Mouse (Mus musculus): ENCODE data around the gene Sept10. TPM values are rescaled to one million over a fixed set of nuclear protein-coding genes. Genes with fewer than 3 reads are reported as not detected.

The Sept10 gene
- polyA plus RNA-seq, 1 experiment from 2014 or later: 74.6 TPM

- H3K27ac ChIP-seq (ENCODE audit: low read length): no peak overlapping the region
- WGBS: 73% methylated on average over 3 of the region's 3 CpGs
- ATAC-seq (ENCODE audit: low read depth): peak; percentile 48
Observed at GRCm38 (mm10) chr10:59261603-59262002, 40.0 kb upstream of the Sept10 start.

GRCm38 (mm10) chr10:59259572-59259971 lies 37.9 kb upstream of the Sept10 start:
- H3K4me1 ChIP-seq (replicated peaks; ENCODE audit: control insufficient read depth, insufficient read depth, low read length): peaks cover 13% of the 10 kb centered on the region
- H3K36me3 ChIP-seq (ENCODE audit: control insufficient read depth, insufficient read depth, low read length): no peaks in the 10 kb centered on the region
- no peak overlapping the region for H3K9ac ChIP-seq (ENCODE audit: low read length)
- H3K27ac ChIP-seq (ENCODE audit: low read length): no peak overlapping the region
- H3K27me3 ChIP-seq (ENCODE audit: control insufficient read depth, insufficient read depth, low read depth, low read length): no peaks in the 10 kb centered on the region
- no peak overlapping the region for H3K4me2 ChIP-seq (ENCODE audit: low read depth, low read length)
- no peak overlapping the region for H3K4me3 ChIP-seq (ENCODE audit: low read length)
- no peak for ATAC-seq (ENCODE audit: low read depth)
- 85% methylated on average over 6 of the region's 6 CpGs for WGBS
- no peaks in the 10 kb centered on the region for H3K9me3 ChIP-seq (ENCODE audit: control insufficient read depth, low read length)

More at GRCm38 (mm10) chr10:59261603-59262002, 40.0 kb upstream of the Sept10 start:
- no peak overlapping the region for H3K9ac ChIP-seq (ENCODE audit: low read length)
- H3K4me1 ChIP-seq (replicated peaks; ENCODE audit: control insufficient read depth, insufficient read depth, low read length): peaks cover 28% of the 10 kb centered on the region
- no peaks in the 10 kb centered on the region for H3K27me3 ChIP-seq (ENCODE audit: control insufficient read depth, insufficient read depth, low read depth, low read length)
- H3K4me3 ChIP-seq (ENCODE audit: low read length): no peak overlapping the region
- H3K9me3 ChIP-seq (ENCODE audit: control insufficient read depth, low read length): no peaks in the 10 kb centered on the region
- H3K4me2 ChIP-seq (ENCODE audit: low read depth, low read length): no peak overlapping the region
- no peaks in the 10 kb centered on the region for H3K36me3 ChIP-seq (ENCODE audit: control insufficient read depth, insufficient read depth, low read length)

- no peak for ATAC-seq (ENCODE audit: low read depth)
- H3K27me3 ChIP-seq (ENCODE audit: control insufficient read depth, insufficient read depth, low read depth, low read length): no peaks in the 10 kb centered on the region
Observed at GRCm38 (mm10) chr10:59256533-59256932, 34.9 kb upstream of the Sept10 start.

GRCm38 (mm10) chr10:59253541-59254079 lies 32.0 kb upstream of the Sept10 start:
- Histone ChIP-seq H3K4me3 (ENCODE audit: low read length) (no peak overlapping the region), H3K27me3 (ENCODE audit: control insufficient read depth, insufficient read depth, low read depth, low read length) (no peaks in the 10 kb centered on the region), H3K4me2 (ENCODE audit: low read depth, low read length) (no peak overlapping the region), H3K27ac (ENCODE audit: low read length) (no peak overlapping the region), H3K36me3 (ENCODE audit: control insufficient read depth, insufficient read depth, low read length) (no peaks in the 10 kb centered on the region), H3K9ac (ENCODE audit: low read length) (no peak overlapping the region), H3K4me1 (replicated peaks; ENCODE audit: control insufficient read depth, insufficient read depth, low read length) (no peaks in the 10 kb centered on the region), H3K9me3 (ENCODE audit: control insufficient read depth, low read length) (no peaks in the 10 kb centered on the region)
- 76% methylated on average over 8 of the region's 8 CpGs for WGBS
- ATAC-seq (ENCODE audit: low read depth): no peak

More at GRCm38 (mm10) chr10:59256533-59256932, 34.9 kb upstream of the Sept10 start:
- H3K4me2 ChIP-seq (ENCODE audit: low read depth, low read length): no peak overlapping the region
- no peaks in the 10 kb centered on the region for H3K36me3 ChIP-seq (ENCODE audit: control insufficient read depth, insufficient read depth, low read length)
- WGBS: 83% methylated on average over 2 of the region's 2 CpGs
- no peak overlapping the region for H3K4me3 ChIP-seq (ENCODE audit: low read length)
- no peaks in the 10 kb centered on the region for H3K9me3 ChIP-seq (ENCODE audit: control insufficient read depth, low read length)
- peaks cover 5% of the 10 kb centered on the region; the same call in 1 of the 2 replicates for H3K4me1 ChIP-seq (replicated peaks; ENCODE audit: control insufficient read depth, insufficient read depth, low read length)
- no peak overlapping the region for H3K9ac ChIP-seq (ENCODE audit: low read length)
- H3K27ac ChIP-seq (ENCODE audit: low read length): no peak overlapping the region

- Histone ChIP-seq H3K27ac (ENCODE audit: low read length) (no peak overlapping the region), H3K36me3 (ENCODE audit: control insufficient read depth, insufficient read depth, low read length) (no peaks in the 10 kb centered on the region), H3K27me3 (ENCODE audit: control insufficient read depth, insufficient read depth, low read depth, low read length) (no peaks in the 10 kb centered on the region), H3K4me3 (ENCODE audit: low read length) (no peak overlapping the region), H3K9me3 (ENCODE audit: control insufficient read depth, low read length) (no peaks in the 10 kb centered on the region), H3K4me2 (ENCODE audit: low read depth, low read length) (no peak overlapping the region), H3K4me1 (replicated peaks; ENCODE audit: control insufficient read depth, insufficient read depth, low read length) (no peaks in the 10 kb centered on the region), H3K9ac (ENCODE audit: low read length) (no peak overlapping the region)
- WGBS: 37% methylated on average over 8 of the region's 8 CpGs
- ATAC-seq (ENCODE audit: low read depth): no peak
Observed at GRCm38 (mm10) chr10:59252396-59252795, 30.7 kb upstream of the Sept10 start.

- no peaks in the 10 kb centered on the region for H3K36me3 ChIP-seq (ENCODE audit: control insufficient read depth, insufficient read depth, low read length)
- H3K4me2 ChIP-seq (ENCODE audit: low read depth, low read length): no peak overlapping the region
- H3K9ac ChIP-seq (ENCODE audit: low read length): no peak overlapping the region
- no peaks in the 10 kb centered on the region for H3K9me3 ChIP-seq (ENCODE audit: control insufficient read depth, low read length)
- no peak for ATAC-seq (ENCODE audit: low read depth)
- no peak overlapping the region for H3K27ac ChIP-seq (ENCODE audit: low read length)
- no peaks in the 10 kb centered on the region for H3K4me1 ChIP-seq (replicated peaks; ENCODE audit: control insufficient read depth, insufficient read depth, low read length)
- H3K27me3 ChIP-seq (ENCODE audit: control insufficient read depth, insufficient read depth, low read depth, low read length): no peaks in the 10 kb centered on the region
- WGBS: 35% methylated on average over 2 of the region's 2 CpGs
- no peak overlapping the region for H3K4me3 ChIP-seq (ENCODE audit: low read length)
Observed at GRCm38 (mm10) chr10:59251980-59252379, 30.3 kb upstream of the Sept10 start.

GRCm38 (mm10) chr10:59250679-59251078 lies 29.0 kb upstream of the Sept10 start:
- Histone ChIP-seq H3K4me1 (replicated peaks; ENCODE audit: control insufficient read depth, insufficient read depth, low read length) (no peaks in the 10 kb centered on the region), H3K27ac (ENCODE audit: low read length) (no peak overlapping the region), H3K4me2 (ENCODE audit: low read depth, low read length) (no peak overlapping the region), H3K9me3 (ENCODE audit: control insufficient read depth, low read length) (no peaks in the 10 kb centered on the region), H3K36me3 (ENCODE audit: control insufficient read depth, insufficient read depth, low read length) (no peaks in the 10 kb centered on the region), H3K4me3 (ENCODE audit: low read length) (no peak overlapping the region), H3K9ac (ENCODE audit: low read length) (no peak overlapping the region), H3K27me3 (ENCODE audit: control insufficient read depth, insufficient read depth, low read depth, low read length) (no peaks in the 10 kb centered on the region)
- ATAC-seq (ENCODE audit: low read depth): no peak
- 43% methylated on average over 2 of the region's 2 CpGs for WGBS

- 50% methylated on average over 3 of the region's 3 CpGs for WGBS
Observed at GRCm38 (mm10) chr10:59249531-59249930, 27.9 kb upstream of the Sept10 start.

GRCm38 (mm10) chr10:59241141-59241541 lies 19.5 kb upstream of the Sept10 start:
- Histone ChIP-seq H3K27ac (ENCODE audit: low read length) (no peak overlapping the region; the same call in 1 of the 2 replicates), H3K9me3 (ENCODE audit: control insufficient read depth, low read length) (peaks cover 3% of the 10 kb centered on the region; the same call in 1 of the 2 replicates)
- 23% methylated on average over 3 of the region's 3 CpGs for WGBS

More at GRCm38 (mm10) chr10:59249531-59249930, 27.9 kb upstream of the Sept10 start:
- no peak overlapping the region for H3K4me3 ChIP-seq (ENCODE audit: low read length)
- no peaks in the 10 kb centered on the region for H3K27me3 ChIP-seq (ENCODE audit: control insufficient read depth, insufficient read depth, low read depth, low read length)
- no peaks in the 10 kb centered on the region for H3K9me3 ChIP-seq (ENCODE audit: control insufficient read depth, low read length)
- no peak overlapping the region for H3K9ac ChIP-seq (ENCODE audit: low read length)
- H3K4me2 ChIP-seq (ENCODE audit: low read depth, low read length): no peak overlapping the region
- H3K27ac ChIP-seq (ENCODE audit: low read length): no peak overlapping the region
- no peak for ATAC-seq (ENCODE audit: low read depth)
- H3K4me1 ChIP-seq (replicated peaks; ENCODE audit: control insufficient read depth, insufficient read depth, low read length): no peaks in the 10 kb centered on the region
- no peaks in the 10 kb centered on the region for H3K36me3 ChIP-seq (ENCODE audit: control insufficient read depth, insufficient read depth, low read length)

More at GRCm38 (mm10) chr10:59241141-59241541, 19.5 kb upstream of the Sept10 start:
- Histone ChIP-seq H3K4me3 (ENCODE audit: low read length) (no peak overlapping the region), H3K27me3 (ENCODE audit: control insufficient read depth, insufficient read depth, low read depth, low read length) (no peaks in the 10 kb centered on the region), H3K9ac (ENCODE audit: low read length) (no peak overlapping the region), H3K4me1 (replicated peaks; ENCODE audit: control insufficient read depth, insufficient read depth, low read length) (peaks cover 8% of the 10 kb centered on the region), H3K4me2 (ENCODE audit: low read depth, low read length) (no peak overlapping the region), H3K36me3 (ENCODE audit: control insufficient read depth, insufficient read depth, low read length) (no peaks in the 10 kb centered on the region)
- peak; percentile 83 for ATAC-seq (ENCODE audit: low read depth)
